Mouse (Mus musculus) CD4-positive, CD25-positive, alpha-beta regulatory T cell, adult 4 months (primary cell): ENCODE measurements around the gene Magi2. TPM values are rescaled to one million over a fixed set of nuclear protein-coding genes. Genes with fewer than 3 reads are reported as not detected.
"Not testable (repeated sequence)": the region's sequence is repeated elsewhere in the genome, so short reads cannot be mapped to it uniquely, and the experiment has no call there.

Experiments used
- ATAC-seq: one replicate; pipeline ENCODE4 v1.8.0; 2017
- polyA plus RNA-seq, 2 experiments: library from polyadenylated mRNA; unstranded; fragments of 100-300 nt; shearing (Covaris generic); gene quantifications; one replicate each; pipeline ENCODE4 v1.2.1; 2017

The Magi2 gene
- polyA plus RNA-seq, 2 experiments from 2014 or later: 0.12 to 0.38 TPM

GRCm38 (mm10) chr5:20720201-20720900, 1493.5 kb downstream of the Magi2 start:
- no peak for ATAC-seq

- not testable (repeated sequence) for ATAC-seq
Measured at GRCm38 (mm10) chr5:20723226-20723625, 1496.4 kb downstream of the Magi2 start.

GRCm38 (mm10) chr5:20738795-20739194, 1512.0 kb downstream of the Magi2 start:
- no peak for ATAC-seq

- no peak for ATAC-seq
Measured at GRCm38 (mm10) chr5:20741193-20741592, 1514.4 kb downstream of the Magi2 start.

GRCm38 (mm10) chr5:20741936-20742335, 1515.1 kb downstream of the Magi2 start:
- ATAC-seq: no peak

- ATAC-seq: no peak
Measured at GRCm38 (mm10) chr5:20748142-20748541, 1521.3 kb downstream of the Magi2 start.

GRCm38 (mm10) chr5:20748856-20749255, 1522.0 kb downstream of the Magi2 start:
- ATAC-seq: no peak

- no peak for ATAC-seq
Measured at GRCm38 (mm10) chr5:20749535-20749934, 1522.7 kb downstream of the Magi2 start.

- no peak for ATAC-seq
Measured at GRCm38 (mm10) chr5:20751000-20751399, 1524.2 kb downstream of the Magi2 start.

GRCm38 (mm10) chr5:20751696-20752095, 1524.9 kb downstream of the Magi2 start:
- ATAC-seq: no peak

GRCm38 (mm10) chr5:20753096-20753495, 1526.3 kb downstream of the Magi2 start:
- no peak for ATAC-seq

GRCm38 (mm10) chr5:20753963-20754362, 1527.1 kb downstream of the Magi2 start:
- ATAC-seq: no peak
